Mouse (Mus musculus) effector memory CD4-positive, alpha-beta T cell, adult 5 months (primary cell): ENCODE results near the gene Gm5141. TPM values are rescaled to one million over a fixed set of nuclear protein-coding genes. Genes with fewer than 3 reads are reported as not detected.

Experiments used
- polyA plus RNA-seq: library from polyadenylated mRNA; unstranded; fragments of 100-300 nt; shearing (Covaris generic); gene quantifications from one replicate; pipeline ENCODE4 v1.2.1, GENCODE M21; 2017

Gm5141 gene
- 0.79 TPM for polyA plus RNA-seq

DNA sequence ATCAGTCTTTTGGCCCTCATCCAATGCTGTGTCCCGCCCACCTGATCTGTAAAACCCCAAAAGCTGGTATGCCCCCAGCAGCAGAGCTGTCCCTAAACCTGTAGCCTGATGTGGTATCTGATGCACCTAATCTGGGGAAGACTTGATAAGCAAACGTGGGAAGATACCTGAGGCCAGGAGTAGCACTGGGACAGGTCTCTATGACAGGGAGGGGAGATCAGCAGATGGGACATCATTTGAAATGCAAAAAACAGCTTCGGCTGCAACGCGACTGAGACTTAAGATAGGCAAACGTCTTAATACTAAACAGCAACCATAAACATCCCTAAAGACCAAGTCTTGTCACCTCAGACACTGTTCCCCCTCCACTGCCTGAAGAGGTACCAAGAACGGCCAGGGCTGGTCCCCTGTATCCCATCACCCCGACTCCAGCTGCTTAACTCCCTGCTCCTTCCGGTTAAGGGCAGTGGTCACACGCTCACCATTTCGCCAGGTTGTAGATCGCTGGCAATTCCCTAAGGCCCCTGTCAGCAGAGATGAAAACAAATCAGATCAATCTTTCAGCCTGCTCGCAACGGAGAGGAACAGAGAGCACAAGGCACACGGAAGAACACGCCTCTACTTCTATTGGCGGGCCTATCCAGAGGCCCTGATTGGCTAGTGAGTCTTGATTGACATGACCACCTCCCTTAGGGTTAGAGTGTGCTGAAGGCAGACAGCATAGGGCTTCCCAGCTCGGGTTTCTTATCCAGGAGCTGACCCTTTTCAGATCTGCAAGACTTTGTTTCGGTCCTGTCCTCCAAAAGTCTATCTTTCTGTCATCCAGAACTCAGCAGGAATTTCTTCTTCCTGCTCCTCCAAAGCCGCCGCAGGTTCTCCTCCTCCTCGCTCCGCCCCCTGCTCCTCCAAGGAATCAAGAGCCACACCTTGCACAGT, at the start of gene Gm5141:
TSS of gene Gm5141 (minus strand) at position 610 of the 936 bp plus-strand sequence.

GRCm38 (mm10) chr13:62760432-62761415, 24.9 kb downstream of the Gm5141 start, which contains the start of gene Platr25:
Gene Platr25 (minus strand): TSS chr13:62760709.

Other genes with a start within 250 kb of the Gm5141 start
- gene Zfp935, start 227.3 kb downstream of the Gm5141 start, polyA plus RNA-seq, result not detected
- gene Zfp934, start 214.6 kb downstream of the Gm5141 start, polyA plus RNA-seq, result 3.6 TPM
- 0.75 TPM for gene 6720489N17Rik, start 161.6 kb downstream of the Gm5141 start, polyA plus RNA-seq
- 7.5 TPM for gene Platr25, start 25.1 kb downstream of the Gm5141 start, polyA plus RNA-seq
- gene Fbp2, start 72.6 kb upstream of the Gm5141 start, polyA plus RNA-seq, result not detected
- not detected for gene Fbp1, start 102.5 kb upstream of the Gm5141 start, polyA plus RNA-seq
- gene 2010111I01Rik, start 179.1 kb upstream of the Gm5141 start, polyA plus RNA-seq, result 93.1 TPM